Mouse (Mus musculus) CH12.LX (cell line): ENCODE data around the gene Calml3. TPM values are rescaled to one million over a fixed set of nuclear protein-coding genes. Genes with fewer than 3 reads are reported as not detected.
A peak's percentile ranks its signal among the peaks of the same experiment; 100 is the strongest.

Experiments
- DNase-seq: peaks from one replicate; pipeline ENCODE4 v3.0.0-alpha.2; 2013; ENCODE audit errors: extremely low read depth
- H3K27ac ChIP-seq: 2 replicates; pipeline ENCODE4 v1.5.1; 2012; ENCODE audit warnings: low read depth, mild to moderate bottlenecking, control low read depth, moderate library complexity; ENCODE audit not compliant: insufficient read depth
- H3K27me3 ChIP-seq: replicated peaks from 2 replicates; pipeline ENCODE3; 2012; ENCODE audit warnings: inconsistent platforms
- H3K36me3 ChIP-seq, 2 experiments: replicated peaks in 1 of 2; 2 replicates each; pipeline versions ENCODE3 to v1.6.1; 2012; ENCODE audit warnings: inconsistent platforms in 1 of 2, low read length in 1 of 2, mild to moderate bottlenecking in 1 of 2, mixed read lengths in 1 of 2, moderate library complexity in 1 of 2; ENCODE audit not compliant: control insufficient read depth in 1 of 2, insufficient read depth in 1 of 2
- H3K4me1 ChIP-seq, 2 experiments: 2 replicates each; pipeline ENCODE4 v1.6.1; 2012; ENCODE audit warnings: inconsistent platforms in 1 of 2, moderate library complexity in 1 of 2; ENCODE audit not compliant: insufficient read depth in 2 of 2, control insufficient read depth in 1 of 2
- H3K4me2 ChIP-seq: 2 replicates; pipeline ENCODE4 v1.6.1; 2012; ENCODE audit warnings: low read depth, mild to moderate bottlenecking, control low read depth; ENCODE audit not compliant: poor library complexity, insufficient read depth, severe bottlenecking
- H3K4me3 ChIP-seq, 3 experiments: fragments of 150-350 bp in 1 of 3; sonication (generic) in 1 of 3; replicated peaks in 1 of 3; 2 replicates each; pipeline versions ENCODE3 to v1.5.1; 2011 to 2012; ENCODE audit warnings: low read depth in 2 of 3, low read length in 2 of 3, mild to moderate bottlenecking in 2 of 3, moderate library complexity in 2 of 3, control low read depth in 1 of 3, improper control_type of control experiment in 1 of 3, inconsistent platforms in 1 of 3, mixed read lengths in 1 of 3; ENCODE audit not compliant: poor library complexity in 1 of 3
- H3K79me2 ChIP-seq: replicated peaks from 2 replicates; pipeline ENCODE4 v1.6.1; 2012; ENCODE audit warnings: mild to moderate bottlenecking, moderate library complexity; ENCODE audit not compliant: control insufficient read depth, poor library complexity, insufficient read depth, severe bottlenecking; ENCODE audit errors: extremely low read depth
- H3K9ac ChIP-seq: 2 replicates; pipeline ENCODE4 v1.6.1; 2012; ENCODE audit warnings: low read depth, mild to moderate bottlenecking, control low read depth, moderate library complexity; ENCODE audit not compliant: insufficient read depth
- H3K9me3 ChIP-seq: replicated peaks from 2 replicates; pipeline ENCODE3; 2012; ENCODE audit warnings: low read length, inconsistent platforms, mixed read lengths
- BHLHE40 ChIP-seq: IDR thresholded peaks from 2 replicates; pipeline ENCODE4 v1.6.1; 2011; ENCODE audit warnings: mild to moderate bottlenecking, low read depth, low read length, improper control_type of control experiment
- CHD1 ChIP-seq: IDR thresholded peaks from 2 replicates; pipeline ENCODE4 v1.6.1; 2012; ENCODE audit warnings: low read depth, low read length, improper control_type of control experiment, inconsistent platforms
- CHD2 ChIP-seq: IDR thresholded peaks from 2 replicates; pipeline ENCODE4 v1.6.1; 2011; ENCODE audit warnings: low read length, improper control_type of control experiment
- CTCF ChIP-seq, 2 experiments: IDR thresholded peaks in 1 of 2; conservative IDR thresholded peaks in 1 of 2; 2 replicates each; pipeline ENCODE4 v1.5.1; 2011 to 2012; ENCODE audit warnings: low read depth in 2 of 2, low read length in 2 of 2, improper control_type of control experiment in 1 of 2, inconsistent platforms in 1 of 2, mild to moderate bottlenecking in 1 of 2, moderate library complexity in 1 of 2
- ELF1 ChIP-seq: IDR thresholded peaks from 2 replicates; pipeline ENCODE4 v1.6.1; 2014; ENCODE audit warnings: low read depth, mild to moderate bottlenecking, inconsistent platforms, low read length, improper control_type of control experiment
- EP300 ChIP-seq: IDR thresholded peaks from 2 replicates; pipeline ENCODE4 v1.6.1; 2011; ENCODE audit warnings: low read length, improper control_type of control experiment
- ETS1 ChIP-seq: conservative IDR thresholded peaks from 2 replicates; pipeline ENCODE4 v1.6.1; 2012; ENCODE audit warnings: low read depth, mild to moderate bottlenecking, inconsistent platforms, low read length, improper control_type of control experiment, moderate library complexity
- GABPA ChIP-seq: IDR thresholded peaks from 2 replicates; pipeline ENCODE4 v1.6.1; 2012; ENCODE audit warnings: low read depth, low read length, improper control_type of control experiment, inconsistent platforms; ENCODE audit not compliant: insufficient replicate concordance
- IRF4 ChIP-seq: IDR thresholded peaks from 2 replicates; pipeline ENCODE4 v1.6.1; 2014; ENCODE audit warnings: low read depth, mild to moderate bottlenecking, inconsistent platforms, low read length, improper control_type of control experiment
- JUN ChIP-seq: IDR thresholded peaks from 2 replicates; pipeline ENCODE4 v1.6.1; 2011; ENCODE audit warnings: low read depth, mild to moderate bottlenecking, low read length, improper control_type of control experiment, moderate library complexity; ENCODE audit not compliant: insufficient read depth
- JUND ChIP-seq: conservative IDR thresholded peaks from 2 replicates; pipeline ENCODE4 v1.6.1; 2011; ENCODE audit warnings: low read depth, low read length, improper control_type of control experiment
- KAT2A ChIP-seq: IDR thresholded peaks from 2 replicates; pipeline ENCODE4 v1.6.1; 2012; ENCODE audit warnings: low read length, improper control_type of control experiment, inconsistent platforms; ENCODE audit not compliant: insufficient replicate concordance
- MAFK ChIP-seq: IDR thresholded peaks from 2 replicates; pipeline ENCODE4 v1.6.1; 2011; ENCODE audit warnings: low read length, improper control_type of control experiment; ENCODE audit not compliant: insufficient replicate concordance
- MAZ ChIP-seq: IDR thresholded peaks from 2 replicates; pipeline ENCODE4 v1.6.1; 2012; ENCODE audit warnings: low read depth, mild to moderate bottlenecking, inconsistent platforms, low read length, improper control_type of control experiment, moderate library complexity
- MEF2A ChIP-seq: IDR thresholded peaks from 2 replicates; pipeline ENCODE4 v1.6.1; 2014; ENCODE audit warnings: low read depth, mild to moderate bottlenecking, inconsistent platforms, low read length, improper control_type of control experiment, borderline replicate concordance
- MXI1 ChIP-seq: IDR thresholded peaks from 2 replicates; pipeline ENCODE4 v1.6.1; 2011; ENCODE audit warnings: mild to moderate bottlenecking, low read depth, low read length, improper control_type of control experiment
- MYC ChIP-seq: IDR thresholded peaks from 2 replicates; pipeline ENCODE4 v1.6.1; 2011; ENCODE audit warnings: low read depth, mild to moderate bottlenecking, improper control_type of control experiment, low read length
- NELFE ChIP-seq: IDR thresholded peaks from 2 replicates; pipeline ENCODE4 v1.6.1; 2011; ENCODE audit warnings: low read depth, low read length, improper control_type of control experiment
- PAX5 ChIP-seq: IDR thresholded peaks from 2 replicates; pipeline ENCODE4 v1.6.1; 2012; ENCODE audit warnings: low read length, inconsistent platforms, mixed read lengths
- RAD21 ChIP-seq: IDR thresholded peaks from 2 replicates; pipeline ENCODE4 v1.6.1; 2011; ENCODE audit warnings: low read depth, mild to moderate bottlenecking, low read length, improper control_type of control experiment, moderate library complexity
- RCOR1 ChIP-seq: conservative IDR thresholded peaks from 2 replicates; pipeline ENCODE4 v1.6.1; 2012; ENCODE audit warnings: low read depth, mild to moderate bottlenecking, inconsistent platforms, low read length, improper control_type of control experiment
- TBP ChIP-seq: conservative IDR thresholded peaks from 2 replicates; pipeline ENCODE4 v1.6.1; 2011; ENCODE audit warnings: low read depth, low read length, improper control_type of control experiment
- TCF12 ChIP-seq: IDR thresholded peaks from 2 replicates; pipeline ENCODE4 v1.6.1; 2014; ENCODE audit warnings: low read depth, mild to moderate bottlenecking, inconsistent platforms, low read length, improper control_type of control experiment
- UBTF ChIP-seq: IDR thresholded peaks from 2 replicates; pipeline ENCODE4 v1.6.1; 2012; ENCODE audit warnings: low read depth, mild to moderate bottlenecking, inconsistent platforms, low read length, improper control_type of control experiment, moderate library complexity
- USF1 ChIP-seq: IDR thresholded peaks from 2 replicates; pipeline ENCODE4 v1.6.1; 2014; ENCODE audit warnings: low read depth, mild to moderate bottlenecking, inconsistent platforms, low read length, improper control_type of control experiment
- USF2 ChIP-seq: conservative IDR thresholded peaks from 2 replicates; pipeline ENCODE4 v1.6.1; 2011; ENCODE audit warnings: low read depth, low read length, improper control_type of control experiment
- ZC3H11A ChIP-seq: IDR thresholded peaks from 2 replicates; pipeline ENCODE4 v1.6.1; 2012; ENCODE audit warnings: low read depth, mild to moderate bottlenecking, inconsistent platforms, low read length, improper control_type of control experiment
- ZKSCAN1 ChIP-seq: IDR thresholded peaks from 2 replicates; pipeline ENCODE4 v1.6.1; 2012; ENCODE audit warnings: low read depth, inconsistent platforms, low read length, improper control_type of control experiment, borderline replicate concordance
- ZNF384 ChIP-seq: IDR thresholded peaks from 2 replicates; pipeline ENCODE4 v1.6.1; 2012; ENCODE audit warnings: low read depth, low read length, improper control_type of control experiment, inconsistent platforms
- dilution Hi-C: fragments of 300-500 bp; cut with MboI; formaldehyde crosslinking; loops from 2 replicates; pipeline ENCODE4 v1.14.3; 2020; ENCODE audit warnings: low sequenced_read_pairs; ENCODE audit not compliant: extremely low pct_unique_long_range_greater_than_20kb, extremely low pct_ligation_motif_present
- in situ Hi-C: fragments of 300-500 bp; cut with MboI; formaldehyde crosslinking; loops from 3 replicates; pipeline ENCODE4 v1.14.3; 2019; ENCODE audit warnings: low sequenced_read_pairs, low pct_ligation_motif_present, low pct_unique_long_range_greater_than_20kb, mixed read lengths
- polyA plus RNA-seq: library from polyadenylated mRNA; unstranded; fragments of >175 nt; gene quantifications from 2 replicates; pipeline ENCODE4 v1.2.1, GENCODE M21; 2012; ENCODE audit warnings: low read depth; ENCODE audit not compliant: insufficient read length
- total RNA-seq, 2 experiments: library from RNA; depleted of rRNA; stranded (reverse); fragments of 300-350 nt in 1 of 2; fragments of >200 nt in 1 of 2; gene quantifications; 2 replicates each; pipeline ENCODE4 v1.2.3; 2012 to 2014

Calml3 gene
- total and polyA plus RNA-seq, 3 experiments, result not detected

DNA sequence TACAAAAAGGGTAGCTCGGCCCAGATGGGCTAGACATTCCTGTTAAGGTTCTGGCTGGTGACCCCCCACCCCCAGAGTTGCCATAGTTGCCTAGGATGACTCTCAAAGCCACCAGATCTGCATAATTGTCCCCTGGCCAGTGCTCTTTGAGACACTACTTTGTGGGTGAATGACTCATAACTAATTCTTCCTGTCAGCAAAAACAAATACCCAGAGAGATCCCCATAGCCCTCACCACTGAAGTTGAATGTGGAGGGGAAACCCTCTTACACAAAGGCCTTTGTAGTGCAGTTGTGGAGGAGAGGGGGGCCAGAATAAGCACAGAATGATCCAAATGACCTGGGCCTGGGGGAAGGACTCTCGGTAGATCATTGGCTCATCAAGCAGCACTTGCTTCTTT, 21.6 kb downstream of the Calml3 start:
- no peak overlapping the region for H3K27ac ChIP-seq
- in situ Hi-C loops, result no loop called here
- no peak overlapping the region for H3K4me3 ChIP-seq

DNA sequence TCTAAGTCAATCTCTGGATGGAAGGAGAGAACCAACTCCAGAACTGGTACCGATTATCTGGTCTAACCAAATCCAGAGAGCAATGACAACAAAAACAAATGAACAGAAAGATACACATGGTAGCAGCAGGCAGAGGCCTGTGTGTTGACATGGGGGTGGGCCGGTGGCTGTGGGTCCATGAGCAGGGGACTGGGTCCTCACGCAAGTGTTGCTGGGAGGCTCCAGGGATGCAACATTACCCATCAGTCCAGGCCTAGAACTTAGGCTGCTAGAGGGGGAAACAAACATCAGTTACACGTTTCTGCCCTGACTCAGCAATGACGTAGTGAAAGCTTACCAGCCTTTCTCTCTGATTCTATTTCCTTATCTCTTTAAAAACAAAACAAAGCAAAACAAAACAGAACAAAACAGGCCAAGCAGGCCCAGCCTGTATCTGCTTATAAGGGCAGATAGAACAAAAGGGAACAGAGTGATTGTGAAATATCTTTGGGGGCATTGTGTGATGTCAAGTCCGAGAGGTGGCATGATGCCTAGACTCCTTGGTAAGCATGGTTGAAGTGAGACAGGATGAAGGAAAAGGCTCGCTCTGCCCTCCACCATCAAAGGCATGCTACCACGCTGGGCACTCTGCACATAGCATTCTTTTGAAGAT, 24.4 kb downstream of the Calml3 start:
- Histone ChIP-seq H3K27ac (no peak overlapping the region), H3K79me2 (no peaks in the 10 kb centered on the region), H3K36me3 (no peaks in the 10 kb centered on the region), H3K4me3 (no peak overlapping the region), H3K4me2 (no peak overlapping the region), H3K9me3 (no peaks in the 10 kb centered on the region), H3K9ac (no peak overlapping the region), H3K27me3 (no peaks in the 10 kb centered on the region), H3K4me1 (peaks cover 7 to 38% of the 10 kb centered on the region in 2 experiments)
- TF ChIP-seq RAD21 (no peak), USF2 (no peak), NELFE (no peak), ELF1 (no peak), MAZ (no peak), ETS1 (no peak), EP300 (no peak), PAX5 (no peak), USF1 (no peak), TBP (no peak), UBTF (no peak), CHD1 (no peak)
- in situ Hi-C loops, result no loop called here
- dilution Hi-C loops, result no loop called here
- no peak for DNase-seq

More for the DNA sequence above, 21.6 kb downstream of the Calml3 start:
- Histone ChIP-seq H3K9me3 (no peaks in the 10 kb centered on the region), H3K4me2 (peak overlapping the region; percentile 59; the same call in 1 of the 2 replicates), H3K27me3 (peaks cover under 1% of the 10 kb centered on the region), H3K9ac (no peak overlapping the region), H3K36me3 (no peaks in the 10 kb centered on the region), H3K79me2 (no peaks in the 10 kb centered on the region), H3K4me1 (peaks cover 7 to 36% of the 10 kb centered on the region in 2 experiments)
- DNase-seq, result peak; percentile 83
- dilution Hi-C loops, result no loop called here
- no peak; the same call in 1 of the 2 replicates for TF ChIP-seq ZNF384
- TF ChIP-seq KAT2A, result no peak
- TF ChIP-seq ZC3H11A, result no peak
- peak; percentile 44; the same call in 1 of the 2 replicates for TF ChIP-seq TCF12
- TF ChIP-seq MYC, result 0 out of 2 replicates have a peak, but pooled peaks have one; percentile 30
- TF ChIP-seq RCOR1, result peak; percentile 54; the same call in 1 of the 2 replicates
- peak; percentile 83 for TF ChIP-seq EP300
- peak; percentile 95 for TF ChIP-seq MAFK
- peak; percentile 75 for TF ChIP-seq BHLHE40
- TF ChIP-seq ELF1, result no peak
- peak; percentile 76 for TF ChIP-seq MEF2A
- peak; percentile 57 for TF ChIP-seq JUN
- no peak; the same call in 1 of the 2 replicates for TF ChIP-seq RAD21
- peak; percentile 92 for TF ChIP-seq MAZ
- TF ChIP-seq IRF4, result peak; percentile 96
- TF ChIP-seq ETS1, result peak; percentile 97
- no peak for TF ChIP-seq PAX5
- 0 out of 2 replicates have a peak, but pooled peaks have one; percentile 43 for TF ChIP-seq MXI1
- TF ChIP-seq JUND, result peak; percentile 82
- TF ChIP-seq GABPA, result no peak
- TF ChIP-seq CTCF (conservative IDR thresholded peaks at IDR 0.05 in 1 of 2, IDR thresholded peaks at IDR 0.05 in 1 of 2; ENCODE audit: low read depth in 2 of 2, low read length in 2 of 2), result no peak
- TF ChIP-seq CHD2, result peak; percentile 52
- no peak for TF ChIP-seq ZKSCAN1
